9 mouse cellular contexts compared by ENCODE assay signal in the genomic region with DNA sequence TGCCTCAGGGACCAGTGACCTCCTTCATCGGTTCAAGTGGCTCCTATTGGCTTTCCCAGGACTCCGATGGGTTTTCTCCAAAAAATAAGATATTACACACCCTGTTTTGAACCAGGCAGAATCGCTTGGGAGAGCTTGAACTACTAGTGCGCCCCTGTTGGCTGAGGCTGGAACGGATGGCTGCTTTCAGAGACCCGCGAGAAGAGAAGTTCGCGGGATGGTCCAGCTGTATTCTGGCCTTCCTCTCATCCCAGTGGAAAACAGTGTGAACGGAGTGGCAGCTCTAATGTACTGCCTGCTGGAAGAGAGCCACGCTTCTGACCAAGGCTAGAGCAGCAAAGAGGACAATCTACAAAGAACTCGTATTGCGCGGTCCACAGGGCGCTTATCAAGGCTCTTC. TPM values are rescaled to one million over a fixed set of nuclear protein-coding genes. Genes with fewer than 3 reads are reported as not detected.
DNase-seq lines count a peak whose midpoint lies in the region; ATAC-seq lines count a peak whose summit lies in the region.
"Had no signal": no experiment of that assay in that cellular context is flagged by ENCODE, and none has a peak within 500 bp of the region (broad histone marks: within the 10 kb centered on the region; RNA-seq: fewer than 3 reads in every experiment).

No protein-coding gene starts in this region.

- peak overlapping the region; percentile 76 for H3K4me3 ChIP-seq in embryonic facial prominence, embryonic 13.5 days
- H3K4me3 ChIP-seq in intestine, embryonic 14.5 days (ENCODE audit: low read depth, low read length) = no peak overlapping the region

- ATAC-seq in embryonic facial prominence, embryonic 13.5 days (ENCODE audit: insufficient number of reproducible peaks, insufficient read depth, low FRiP score, low TSS enrichment, low read depth) = no peak
- ATAC-seq in intestine, embryonic 14.5 days (replicated peaks; ENCODE audit: low FRiP score, low TSS enrichment, low read depth) = no peak

- peak overlapping the region; percentile 56 for H3K27ac ChIP-seq in embryonic facial prominence, embryonic 13.5 days
- H3K27ac ChIP-seq in intestine, embryonic 14.5 days (ENCODE audit: low read depth) = no peak overlapping the region

- peak overlapping the region; percentile 72 for H3K4me2 ChIP-seq in embryonic facial prominence, embryonic 13.5 days
- H3K4me2 ChIP-seq in intestine, embryonic 14.5 days (ENCODE audit: low read length) = peak overlapping the region; percentile 28

- H3K9ac ChIP-seq in embryonic facial prominence, embryonic 13.5 days = peak overlapping the region; percentile 95
- no peak overlapping the region for H3K9ac ChIP-seq in intestine, embryonic 14.5 days (ENCODE audit: low read length)

- DNase-seq in left cerebral cortex, postnatal 4 days = peak; percentile 35
- no peak for DNase-seq in left cerebral cortex, adult 9 months (ENCODE audit: low spot score in 2 of 2)
- DNase-seq in intestine, embryonic 14.5 days (ENCODE audit: low spot score) = peak; percentile 82
- peak; percentile 74 for DNase-seq in neural tube, embryonic 10.5 days (ENCODE audit: extremely low spot score, low spot score)
- DNase-seq in Muller cell, postnatal 12 days (ENCODE audit: inconsistent ontology term) = no peak
- DNase-seq in spleen, adult 18-20 months = no peak
- no peak for DNase-seq in adipocyte (ENCODE audit: low spot score)

- peaks cover 27% of the 10 kb centered on the region; the same call in 1 of the 2 replicates for H3K36me3 ChIP-seq in embryonic facial prominence, embryonic 13.5 days
- H3K36me3 ChIP-seq in intestine, embryonic 14.5 days (ENCODE audit: control insufficient read depth, insufficient read depth, low read length) = no peaks in the 10 kb centered on the region

- WGBS in embryonic facial prominence, embryonic 13.5 days = 8% methylated on average over 15 of the region's 15 CpGs
- 3% methylated on average over 15 of the region's 15 CpGs for WGBS in intestine, embryonic 14.5 days

- H3K27me3 ChIP-seq in embryonic facial prominence, embryonic 13.5 days = peaks cover 61% of the 10 kb centered on the region
- peaks cover 89% of the 10 kb centered on the region for H3K27me3 ChIP-seq in intestine, embryonic 14.5 days (replicated peaks; ENCODE audit: control insufficient read depth, insufficient read depth, low read length)

- intact Hi-C loops in left cerebral cortex, postnatal 4 days (cut with DNase I) = no loop called here

- H3K9me3 ChIP-seq in embryonic facial prominence, embryonic 13.5 days = no peaks in the 10 kb centered on the region
- H3K9me3 ChIP-seq in intestine, embryonic 14.5 days (ENCODE audit: control insufficient read depth, low read length) = no peaks in the 10 kb centered on the region

- H3K4me1 ChIP-seq in embryonic facial prominence, embryonic 13.5 days = peaks cover 41% of the 10 kb centered on the region
- H3K4me1 ChIP-seq in intestine, embryonic 14.5 days (replicated peaks; ENCODE audit: control insufficient read depth, insufficient read depth, low read length) = no peaks in the 10 kb centered on the region

RNA-seq across cellular contexts. Expression of a gene that starts 8.4 kb away (rescaled TPM):
- 1 to 10 TPM; 1.4 to 1.8 TPM for total RNA-seq in left cerebral cortex, postnatal 4 days (2021)
- 21.3 and 21.9 TPM in 2 replicates for polyA plus RNA-seq in embryonic facial prominence, embryonic 13.5 days (2015; fragmentation: Nextera tagmentation; extraction: Ambion mirVana)
- 0.22 and 0.30 TPM in 2 replicates for polyA plus RNA-seq in intestine, embryonic 14.5 days (2014; fragmentation: Nextera tagmentation; extraction: Ambion mirVana)
- polyA plus RNA-seq: large intestine, adult 2 months had no signal

Comparison
In these comparisons a context has a peak if more than half of its experiments do, and no peak if none do; other contexts are left out.
1. DNase-seq: peak in left cerebral cortex, postnatal 4 days (single experiment), intestine, embryonic 14.5 days (single experiment) and neural tube, embryonic 10.5 days (single experiment); none in left cerebral cortex, adult 9 months (0 of 2), Muller cell, postnatal 12 days (single experiment), spleen, adult 18-20 months (0 of 2) and adipocyte (single experiment).
2. RNA of a gene that starts 8.4 kb away (polyA plus RNA-seq): 21.3 to 21.9 TPM in embryonic facial prominence, embryonic 13.5 days; 0.22 to 0.30 TPM in intestine, embryonic 14.5 days; every median in the first group is over 10 times any median in the second.